Mouse (Mus musculus) kidney, postnatal 0 days (tissue): ENCODE results near the gene Csf2. TPM values are rescaled to one million over a fixed set of nuclear protein-coding genes. Genes with fewer than 3 reads are reported as not detected.

ENCODE experiments used
- ATAC-seq: fragments of 200-750 bp; cut with Nextera tagmentation; replicated peaks from 2 replicates; pipeline ENCODE4 v1.8.0; 2017; ENCODE audit warnings: low read depth, moderate number of reproducible peaks, moderate TSS enrichment, moderate library complexity; ENCODE audit not compliant: low FRiP score
- DNase-seq: peaks from one replicate; pipeline ENCODE4 v3.0.0-alpha.2; 2016; ENCODE audit warnings: low spot score
- H3K27ac ChIP-seq: fragments of 300-500 bp; sonication (generic); 2 replicates; pipeline ENCODE4 v1.5.1; 2014; ENCODE audit warnings: mild to moderate bottlenecking
- H3K27me3 ChIP-seq: fragments of 300-500 bp; sonication (generic); 2 replicates; pipeline ENCODE4 v1.6.1; 2014; ENCODE audit warnings: low read length, mixed read lengths; ENCODE audit not compliant: insufficient read depth
- H3K36me3 ChIP-seq: fragments of 300-500 bp; sonication (generic); 2 replicates; pipeline ENCODE4 v1.6.1; 2014; ENCODE audit warnings: low read length, mixed read lengths; ENCODE audit not compliant: insufficient read depth
- H3K4me1 ChIP-seq: fragments of 300-500 bp; sonication (generic); replicated peaks from 2 replicates; pipeline ENCODE4 v1.6.1; 2014; ENCODE audit warnings: antibody characterized with exemption, low read length, mixed read lengths; ENCODE audit not compliant: insufficient read depth
- H3K4me2 ChIP-seq: fragments of 300-500 bp; sonication (generic); 2 replicates; pipeline ENCODE4 v1.6.1; 2014; ENCODE audit warnings: mild to moderate bottlenecking, low read length, moderate library complexity, mixed read lengths
- H3K4me3 ChIP-seq: fragments of 300-500 bp; sonication (generic); replicated peaks from 2 replicates; pipeline ENCODE4 v1.5.1; 2014; ENCODE audit warnings: low read depth, low read length
- H3K9ac ChIP-seq: fragments of 300-500 bp; sonication (generic); 2 replicates; pipeline ENCODE4 v1.6.1; 2014; ENCODE audit warnings: low read depth, low read length
- H3K9me3 ChIP-seq: fragments of 300-500 bp; sonication (generic); replicated peaks from 2 replicates; pipeline ENCODE4 v1.6.1; 2016; ENCODE audit warnings: low read length, inconsistent platforms, mixed read lengths
- CTCF ChIP-seq: IDR thresholded peaks from 2 replicates; pipeline ENCODE4 v1.5.1; 2016; ENCODE audit warnings: antibody characterized with exemption, low read depth, mild to moderate bottlenecking, moderate library complexity
- WGBS: fragments of 180-500 bp; shearing (Covaris S2); extraction: QIAGEN DNeasy Blood & Tissue Kit; methylation state at CpG from one replicate; pipeline ENCODE4 v1.1.7; 2014; 5-methylcytosine and 5-hydroxymethylcytosine counted together
- polyA plus RNA-seq: library from polyadenylated mRNA; unstranded; fragments of >200 nt; fragmentation: Nextera tagmentation; extraction: Ambion mirVana; gene quantifications from 2 replicates; pipeline ENCODE4 v1.2.1, GENCODE M21; 2015

The Csf2 gene
- polyA plus RNA-seq, 1 experiment from 2014 or later, result not detected

- Histone ChIP-seq H3K4me1 (no peaks in the 10 kb centered on the region; the same call in 1 of the 2 replicates), H3K4me2 (no peak overlapping the region), H3K27ac (no peak overlapping the region), H3K27me3 (no peaks in the 10 kb centered on the region), H3K9me3 (no peaks in the 10 kb centered on the region), H3K4me3 (no peak overlapping the region), H3K9ac (no peak overlapping the region), H3K36me3 (no peaks in the 10 kb centered on the region)
- ATAC-seq (no peak), DNase-seq (peak; percentile 23)
- no peak for TF ChIP-seq CTCF
- WGBS, result 56% methylated on average over 5 of the region's 5 CpGs
Observed at GRCm38 (mm10) chr11:54206993-54207392, 42.5 kb downstream of the Csf2 start.

DNA sequence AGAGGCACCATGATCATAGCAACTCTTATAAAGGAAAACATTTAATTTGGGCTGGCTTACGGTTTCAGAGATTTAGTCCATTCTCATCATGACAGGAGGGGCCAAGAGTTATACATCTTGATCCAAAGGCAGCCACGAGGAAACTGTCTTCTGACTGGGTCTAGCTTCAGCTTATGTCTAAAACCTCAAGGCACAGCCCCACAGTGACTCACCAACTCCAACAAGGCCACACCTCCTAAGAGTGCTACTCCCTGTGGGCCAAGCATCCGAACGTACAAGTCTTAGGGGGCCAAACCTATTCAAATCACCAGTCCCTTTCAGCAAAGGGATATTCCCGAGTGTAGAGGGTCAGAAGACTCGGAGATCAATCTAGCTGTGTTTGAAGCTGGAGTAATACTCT lies 44.1 kb downstream of the Csf2 start:
- no peaks in the 10 kb centered on the region for H3K9me3 ChIP-seq
- H3K9ac ChIP-seq, result no peak overlapping the region
- WGBS, result 79% methylated on average over 6 of the region's 6 CpGs
- H3K27ac ChIP-seq, result no peak overlapping the region
- no peak for TF ChIP-seq CTCF
- no peak overlapping the region for H3K4me2 ChIP-seq
- ATAC-seq, result no peak
- no peaks in the 10 kb centered on the region; the same call in 1 of the 2 replicates for H3K4me1 ChIP-seq
- H3K27me3 ChIP-seq, result no peaks in the 10 kb centered on the region
- DNase-seq, result no peak
- no peak overlapping the region for H3K4me3 ChIP-seq
- H3K36me3 ChIP-seq, result no peaks in the 10 kb centered on the region

DNA sequence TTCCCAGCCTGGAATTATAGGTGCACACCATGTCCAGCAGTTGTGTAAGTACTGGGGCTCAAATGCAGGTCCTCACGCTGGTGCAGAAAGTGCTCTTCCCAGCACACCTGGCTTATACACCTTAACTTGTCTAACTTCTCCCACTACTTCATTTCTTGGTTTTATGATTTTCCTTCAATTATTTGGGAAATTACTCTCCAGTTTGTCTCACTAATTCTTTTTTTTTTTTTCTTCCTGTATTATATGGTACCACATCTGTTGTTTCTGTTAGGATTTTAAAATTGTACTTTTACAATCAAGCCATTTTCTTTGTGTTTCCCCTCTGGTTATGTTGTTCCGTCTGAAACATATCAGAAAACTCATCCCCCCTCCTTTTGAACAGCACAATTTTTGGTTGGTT lies 44.7 kb downstream of the Csf2 start:
- Histone ChIP-seq H3K4me2 (no peak overlapping the region), H3K36me3 (no peaks in the 10 kb centered on the region), H3K9ac (no peak overlapping the region), H3K4me3 (no peak overlapping the region), H3K9me3 (no peaks in the 10 kb centered on the region), H3K27me3 (no peaks in the 10 kb centered on the region), H3K27ac (no peak overlapping the region), H3K4me1 (no peaks in the 10 kb centered on the region; the same call in 1 of the 2 replicates)
- no peak for DNase-seq
- TF ChIP-seq CTCF, result no peak
- WGBS, result 83% methylated on average over 2 of the region's 2 CpGs
- no peak for ATAC-seq

DNA sequence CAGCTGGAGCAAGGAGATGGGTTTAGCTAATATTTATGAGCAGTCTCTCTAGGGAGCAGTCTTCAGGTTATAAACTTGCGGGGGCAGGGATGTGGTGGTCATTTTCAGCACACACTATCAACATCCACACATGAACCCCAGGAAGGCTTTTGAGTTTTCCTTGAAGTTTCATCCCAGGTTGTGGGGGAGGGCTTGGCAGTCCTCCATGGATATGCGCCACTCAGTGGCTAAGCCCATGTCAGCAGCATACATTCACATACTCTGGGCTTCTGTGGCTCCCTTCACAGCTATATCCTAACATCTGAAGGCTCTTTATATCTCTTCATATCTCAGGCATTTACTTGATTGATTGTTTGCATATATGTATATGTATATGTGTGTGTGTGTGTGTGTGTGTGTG lies 46.3 kb downstream of the Csf2 start:
- WGBS, result 45% methylated on average over 2 of the region's 2 CpGs
- no peak overlapping the region for H3K4me3 ChIP-seq
- H3K36me3 ChIP-seq, result no peaks in the 10 kb centered on the region
- ATAC-seq, result no peak
- no peaks in the 10 kb centered on the region for H3K9me3 ChIP-seq
- peak; percentile 35 for DNase-seq
- no peak overlapping the region for H3K4me2 ChIP-seq
- no peak overlapping the region for H3K9ac ChIP-seq
- no peak overlapping the region for H3K27ac ChIP-seq
- H3K4me1 ChIP-seq, result no peaks in the 10 kb centered on the region; the same call in 1 of the 2 replicates
- peak; percentile 55 for TF ChIP-seq CTCF
- no peaks in the 10 kb centered on the region for H3K27me3 ChIP-seq

GRCm38 (mm10) chr11:54201881-54202685 lies 47.4 kb downstream of the Csf2 start:
- Histone ChIP-seq H3K4me1 (no peaks in the 10 kb centered on the region; the same call in 1 of the 2 replicates), H3K36me3 (no peaks in the 10 kb centered on the region), H3K27ac (no peak overlapping the region), H3K27me3 (no peaks in the 10 kb centered on the region), H3K9me3 (no peaks in the 10 kb centered on the region), H3K4me3 (no peak overlapping the region), H3K4me2 (no peak overlapping the region), H3K9ac (no peak overlapping the region)
- ATAC-seq (no peak), DNase-seq (no peak)
- no peak for TF ChIP-seq CTCF
- 78% methylated on average over 3 of the region's 3 CpGs for WGBS

DNA sequence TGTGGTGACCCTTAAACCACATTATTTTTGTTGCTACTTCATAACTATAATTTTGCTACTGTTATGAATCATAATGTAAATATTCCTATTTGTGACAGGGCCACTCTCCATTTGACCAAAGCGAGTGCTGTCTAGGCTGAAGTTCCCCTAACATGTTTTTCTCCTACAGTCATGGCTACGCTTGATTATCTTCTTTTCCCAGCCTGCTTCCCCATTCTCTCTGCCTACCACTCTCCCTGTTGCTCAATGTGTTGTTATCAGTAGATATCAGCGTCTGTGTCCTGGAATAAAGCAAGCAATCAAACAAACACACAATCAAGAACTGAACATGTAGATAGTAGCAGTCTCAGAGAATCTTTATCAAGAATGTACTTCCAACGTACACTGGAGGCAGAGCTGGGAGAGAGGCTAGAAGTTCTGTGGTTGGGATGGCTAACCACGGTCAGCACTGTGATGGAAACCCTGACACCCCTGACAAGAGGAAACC lies 48.1 kb downstream of the Csf2 start:
- no peak for TF ChIP-seq CTCF
- H3K4me2 ChIP-seq, result no peak overlapping the region
- DNase-seq (no peak), ATAC-seq (no peak)
- no peaks in the 10 kb centered on the region for H3K27me3 ChIP-seq
- 84% methylated on average over 5 of the region's 5 CpGs for WGBS
- H3K9me3 ChIP-seq, result no peaks in the 10 kb centered on the region
- H3K9ac ChIP-seq, result no peak overlapping the region
- H3K4me3 ChIP-seq, result no peak overlapping the region
- H3K36me3 ChIP-seq, result no peaks in the 10 kb centered on the region
- no peaks in the 10 kb centered on the region for H3K4me1 ChIP-seq
- no peak overlapping the region for H3K27ac ChIP-seq

Other genes starting within 250 kb of the Csf2 start
- gene Slc22a4, start 221.6 kb downstream of the Csf2 start, polyA plus RNA-seq, result 3.6 TPM in 2 replicates
- 47.5 and 52.9 TPM in 2 replicates for gene Pdlim4, start 180.7 kb downstream of the Csf2 start, polyA plus RNA-seq
- gene P4ha2, start 149.6 kb downstream of the Csf2 start, polyA plus RNA-seq, result 11.2 and 13.9 TPM in 2 replicates
- gene Il3, start 17.6 kb upstream of the Csf2 start, polyA plus RNA-seq, result not detected in 2 replicates
- gene Acsl6, start 54.1 kb upstream of the Csf2 start, polyA plus RNA-seq, result 0.64 and 0.75 TPM in 2 replicates
- not detected in 2 replicates for gene Meikin, start 121.0 kb upstream of the Csf2 start, polyA plus RNA-seq
- gene Fnip1, start 188.5 kb upstream of the Csf2 start, polyA plus RNA-seq, result 8.0 and 8.3 TPM in 2 replicates